Mouse (Mus musculus): ENCODE results near the gene Kpnb1.
"Not testable (repeated sequence)": the region's sequence is repeated elsewhere in the genome, so short reads cannot be mapped to it uniquely, and the experiment has no call there.

The Kpnb1 gene

GRCm38 (mm10) chr11:97187764-97188642, at the start of gene Kpnb1:
Gene Kpnb1 (minus strand): TSS chr11:97187881.
- DNase-seq, result peak; percentile 99

- DNase-seq, result no peak
Observed at GRCm38 (mm10) chr11:97232436-97232835, 44.8 kb upstream of the Kpnb1 start.

GRCm38 (mm10) chr11:97229396-97229795, 41.7 kb upstream of the Kpnb1 start:
- DNase-seq, result no peak

GRCm38 (mm10) chr11:97228985-97229384, 41.3 kb upstream of the Kpnb1 start:
- DNase-seq, result peak; percentile 12

- DNase-seq, result no peak
Observed at GRCm38 (mm10) chr11:97226131-97226530, 38.5 kb upstream of the Kpnb1 start.

GRCm38 (mm10) chr11:97223485-97223884, 35.8 kb upstream of the Kpnb1 start:
- DNase-seq, result no peak

GRCm38 (mm10) chr11:97221611-97222010, 33.9 kb upstream of the Kpnb1 start:
- DNase-seq, result no peak

GRCm38 (mm10) chr11:97220211-97220610, 32.5 kb upstream of the Kpnb1 start:
- DNase-seq, result no peak

- no peak for DNase-seq
Observed at GRCm38 (mm10) chr11:97214411-97214810, 26.7 kb upstream of the Kpnb1 start.

GRCm38 (mm10) chr11:97210728-97211400, 23.2 kb upstream of the Kpnb1 start:
- DNase-seq, result no peak

GRCm38 (mm10) chr11:97207011-97207422, 19.3 kb upstream of the Kpnb1 start:
- no peak for DNase-seq

- no peak for DNase-seq
Observed at GRCm38 (mm10) chr11:97199519-97199918, 11.8 kb upstream of the Kpnb1 start.

- DNase-seq, result peak; percentile 65
Observed at GRCm38 (mm10) chr11:97198601-97199000, 10.9 kb upstream of the Kpnb1 start.

- DNase-seq, result no peak
Observed at GRCm38 (mm10) chr11:97197021-97197420, 9.3 kb upstream of the Kpnb1 start.

- no peak for DNase-seq
Observed at GRCm38 (mm10) chr11:97196541-97196940, 8.9 kb upstream of the Kpnb1 start.

GRCm38 (mm10) chr11:97192621-97192951, 4.9 kb upstream of the Kpnb1 start:
- DNase-seq, result no peak

- DNase-seq, result no peak
Observed at GRCm38 (mm10) chr11:97191915-97192620, 4.4 kb upstream of the Kpnb1 start.

- DNase-seq, result no peak
Observed at GRCm38 (mm10) chr11:97190992-97191391, 3.3 kb upstream of the Kpnb1 start.

- DNase-seq, result not testable (repeated sequence)
Observed at GRCm38 (mm10) chr11:97189645-97190044, 2.0 kb upstream of the Kpnb1 start.

GRCm38 (mm10) chr11:97189231-97189630, 1.6 kb upstream of the Kpnb1 start:
- DNase-seq, result no peak

- no peak for DNase-seq
Observed at GRCm38 (mm10) chr11:97188643-97188955, 918 bp upstream of the Kpnb1 start.

- DNase-seq, result peak; percentile 99
Observed at GRCm38 (mm10) chr11:97186947-97187763, 526 bp downstream of the Kpnb1 start.
